ENCODE assay signal across 27 mouse cellular contexts in the genomic region with DNA sequence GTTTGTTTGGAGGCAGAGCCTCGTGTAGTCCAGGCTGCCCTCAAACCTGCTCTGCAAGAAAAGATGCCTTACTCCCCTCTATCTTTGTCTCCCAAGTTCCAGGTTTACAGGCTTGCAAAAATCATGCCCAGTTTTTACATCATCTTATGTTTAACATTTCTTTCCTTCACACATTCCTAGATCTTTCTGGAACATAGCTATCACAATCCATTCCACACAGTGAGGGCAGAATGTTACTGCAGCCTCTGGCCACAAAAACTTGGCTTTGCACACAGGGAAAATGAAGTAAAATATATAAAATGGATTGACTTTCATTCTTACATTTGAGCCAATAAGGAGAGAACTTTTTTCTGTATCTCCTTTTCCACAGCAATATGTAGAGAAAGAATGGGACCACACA. TPM values are rescaled to one million over a fixed set of nuclear protein-coding genes. Genes with fewer than 3 reads are reported as not detected.
"Had no signal": no experiment of that assay in that cellular context is flagged by ENCODE, and none has a peak within 500 bp of the region (broad histone marks: within the 10 kb centered on the region; RNA-seq: fewer than 3 reads in every experiment).

No protein-coding gene starts in this region.

- H3K9me3 ChIP-seq: heart, embryonic 12.5 days; hindbrain, embryonic 10.5 days; intestine, embryonic 15.5 days; limb, embryonic 13.5 days had no signal

- ATAC-seq: hindbrain, embryonic 16.5 days; inflammation-experienced regulatory T-cells, adult 6 months; intestine, embryonic 15.5 days; intestine, postnatal 0 days had no signal

- H3K36me3 ChIP-seq: heart, embryonic 12.5 days; hindbrain, embryonic 10.5 days; hindbrain, embryonic 12.5 days; intestine, embryonic 15.5 days; limb, embryonic 13.5 days had no signal

- H3K4me2 ChIP-seq: heart, embryonic 12.5 days; hindbrain, embryonic 12.5 days; hindbrain, embryonic 14.5 days; intestine, embryonic 15.5 days; limb, embryonic 13.5 days had no signal

- H3K9ac ChIP-seq: heart, embryonic 12.5 days; hindbrain, embryonic 12.5 days; hindbrain, embryonic 14.5 days; intestine, embryonic 15.5 days; limb, embryonic 13.5 days had no signal

- DNase-seq: gastrocnemius, postnatal 14 days; gastrocnemius, postnatal 36 days; heart, adult 11 months; heart, adult 2 months; heart, postnatal 10 days; heart, postnatal 4 days; kidney, adult 18-20 months; kidney, adult 8-10 months; kidney, postnatal 10 days; kidney, postnatal 25 days; kidney, postnatal 4 days; liver had no signal

- H3K27me3 ChIP-seq: heart, embryonic 12.5 days; hindbrain, embryonic 12.5 days; intestine, embryonic 15.5 days; limb, embryonic 13.5 days had no signal

- H3K4me3 ChIP-seq: heart, adult 2 months; heart, embryonic 12.5 days; hindbrain, embryonic 10.5 days; hindbrain, embryonic 12.5 days; intestine, embryonic 15.5 days; layer of hippocampus, adult 2 months; left cerebral cortex, adult 2 months; limb, embryonic 13.5 days had no signal

- H3K27ac ChIP-seq: heart, adult 2 months; hindbrain, embryonic 10.5 days; hindbrain, embryonic 12.5 days; hindbrain, embryonic 14.5 days; intestine, embryonic 15.5 days; layer of hippocampus, adult 2 months; left cerebral cortex, adult 2 months; limb, embryonic 13.5 days had no signal

- H3K4me1 ChIP-seq: heart, embryonic 12.5 days; hindbrain, embryonic 10.5 days; hindbrain, embryonic 12.5 days; intestine, embryonic 15.5 days had no signal

RNA-seq across cellular contexts. Expression of gene Samd3, which starts 9.6 kb away (rescaled TPM):
- polyA plus RNA-seq: heart, embryonic 12.5 days; heart, embryonic 14.5 days; intestine, postnatal 0 days; kidney, embryonic 14.5 days; kidney, embryonic 16.5 days; limb, embryonic 11.5 days; limb, embryonic 13.5 days had no signal
